Mouse (Mus musculus) CD4-positive naive resting alpha-beta T cell, adult 57 days (primary cell): ENCODE measurements around the gene Patz1. TPM values are rescaled to one million over a fixed set of nuclear protein-coding genes. Genes with fewer than 3 reads are reported as not detected.

Source experiments
- total RNA-seq: library from RNA; stranded (reverse); gene quantifications from one replicate; pipeline ENCODE4 v1.2.4, GENCODE M21; 2023

Patz1 gene
- total RNA-seq = 100 TPM

GRCm38 (mm10) chr11:3288521-3289301, at the start of gene Patz1:
Gene Patz1 (plus strand): TSS chr11:3288874.

GRCm38 (mm10) chr11:3266079-3266685, 22.5 kb upstream of the Patz1 start, which contains the start of gene Drg1:
Gene Drg1 (minus strand): TSS chr11:3266415.

GRCm38 (mm10) chr11:3329891-3330451, 41.3 kb downstream of the Patz1 start, which contains the start of gene Pik3ip1:
Gene Pik3ip1 (plus strand): TSS chr11:3330401.

Other genes with a start within 250 kb of the Patz1 start
- 206 TPM for gene Sfi1, start 95.4 kb upstream of the Patz1 start, total RNA-seq
- gene Eif4enif1, start 86.5 kb upstream of the Patz1 start, total RNA-seq = 74.5 TPM
- gene Drg1, start 22.5 kb upstream of the Patz1 start, total RNA-seq = 57.3 TPM
- gene Pik3ip1, start 41.5 kb downstream of the Patz1 start, total RNA-seq = 363 TPM
- 108 TPM for gene Limk2, start 120.3 kb downstream of the Patz1 start, total RNA-seq
- gene Rnf185, start 163.5 kb downstream of the Patz1 start, total RNA-seq = 17.9 TPM
- gene Pla2g3, start 199.4 kb downstream of the Patz1 start, total RNA-seq = 0.21 TPM
- not detected for gene Inpp5j, start 215.9 kb downstream of the Patz1 start, total RNA-seq
- gene Selenom, start 225.8 kb downstream of the Patz1 start, total RNA-seq = not detected